Mouse (Mus musculus): ENCODE results near the gene Slc11a2. TPM values are rescaled to one million over a fixed set of nuclear protein-coding genes. Genes with fewer than 3 reads are reported as not detected.
"Not testable (repeated sequence)": the region's sequence is repeated elsewhere in the genome, so short reads cannot be mapped to it uniquely, and the experiment has no call there.

Gene Slc11a2
- polyA plus RNA-seq, 1 experiment = 47.7 TPM

DNA sequence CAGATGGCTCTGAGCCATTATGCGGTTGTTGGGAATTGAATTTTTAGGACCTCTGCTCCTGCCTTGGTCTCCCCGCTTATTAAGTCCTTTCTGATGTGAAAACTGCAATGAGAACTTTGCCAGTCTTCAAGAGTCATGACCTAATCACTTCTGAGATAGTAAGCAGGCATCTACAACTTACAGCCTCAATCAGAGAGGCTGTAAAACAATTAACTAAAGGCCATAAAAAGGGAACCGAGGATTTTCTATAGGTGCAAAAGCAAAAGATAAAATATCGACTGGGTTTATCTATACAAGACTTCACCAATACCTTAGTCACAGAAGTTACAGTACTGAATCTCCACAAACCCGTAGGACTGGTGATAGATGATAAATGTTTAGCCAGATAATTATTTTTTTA is 69.0 kb downstream of the Slc11a2 start:
- DNase-seq (ENCODE audit: extremely low spot score in 1 of 2, low spot score in 1 of 2) = no peak

DNA sequence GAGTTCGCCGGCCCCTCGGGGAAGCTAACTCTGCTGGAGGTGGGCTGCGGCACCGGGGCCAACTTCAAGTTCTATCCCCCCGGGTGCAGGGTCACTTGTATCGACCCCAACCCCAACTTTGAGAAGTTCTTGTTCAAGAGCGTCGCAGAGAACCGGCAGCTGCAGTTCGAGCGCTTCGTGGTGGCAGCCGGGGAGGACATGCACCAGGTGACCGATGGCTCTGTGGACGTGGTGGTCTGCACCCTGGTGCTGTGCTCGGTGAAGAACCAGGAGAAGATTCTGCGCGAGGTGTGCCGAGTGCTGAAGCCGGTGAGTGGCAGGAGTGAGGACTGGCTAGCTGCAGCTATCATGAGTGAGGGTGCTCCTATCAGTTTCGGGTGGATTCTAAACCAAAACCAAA is 71.5 kb downstream of the Slc11a2 start:
- not testable (repeated sequence) for DNase-seq (ENCODE audit: extremely low spot score in 1 of 2, low spot score in 1 of 2)

DNA sequence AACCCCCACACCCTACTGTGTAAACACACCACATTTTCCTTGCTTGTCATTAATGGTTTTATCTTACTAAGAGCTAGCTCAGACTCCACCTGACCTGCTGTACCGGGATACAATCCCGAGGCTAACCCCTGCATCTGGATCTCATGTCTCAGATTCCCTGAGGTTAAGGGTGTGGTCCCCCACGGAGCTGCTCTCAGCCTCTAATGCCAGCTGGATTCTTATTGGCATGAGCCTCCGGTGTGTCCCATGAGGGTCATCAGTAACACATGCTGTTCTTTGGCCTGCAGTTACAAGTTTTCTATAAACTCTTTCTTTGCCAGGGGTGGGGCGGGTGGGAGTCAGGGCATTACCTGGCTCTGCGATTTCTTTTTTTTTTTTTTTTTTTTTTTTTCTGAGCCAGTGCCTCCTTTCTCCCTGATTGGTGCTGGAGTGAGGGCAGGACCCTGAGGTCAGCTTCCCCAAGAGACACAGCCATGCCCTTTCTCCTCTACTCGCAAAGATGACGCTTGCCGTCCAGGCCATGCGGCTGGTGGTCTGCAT is 72.1 kb downstream of the Slc11a2 start, which contains the start of the genes Methig1 and Mettl7a2:
Gene Methig1 (plus strand): TSS at position 439 of the 540 bp plus-strand sequence.
Gene Mettl7a2 (plus strand): TSS at position 490 of the 540 bp plus-strand sequence.
- DNase-seq (ENCODE audit: extremely low spot score in 1 of 2, low spot score in 1 of 2) = no peak

DNA sequence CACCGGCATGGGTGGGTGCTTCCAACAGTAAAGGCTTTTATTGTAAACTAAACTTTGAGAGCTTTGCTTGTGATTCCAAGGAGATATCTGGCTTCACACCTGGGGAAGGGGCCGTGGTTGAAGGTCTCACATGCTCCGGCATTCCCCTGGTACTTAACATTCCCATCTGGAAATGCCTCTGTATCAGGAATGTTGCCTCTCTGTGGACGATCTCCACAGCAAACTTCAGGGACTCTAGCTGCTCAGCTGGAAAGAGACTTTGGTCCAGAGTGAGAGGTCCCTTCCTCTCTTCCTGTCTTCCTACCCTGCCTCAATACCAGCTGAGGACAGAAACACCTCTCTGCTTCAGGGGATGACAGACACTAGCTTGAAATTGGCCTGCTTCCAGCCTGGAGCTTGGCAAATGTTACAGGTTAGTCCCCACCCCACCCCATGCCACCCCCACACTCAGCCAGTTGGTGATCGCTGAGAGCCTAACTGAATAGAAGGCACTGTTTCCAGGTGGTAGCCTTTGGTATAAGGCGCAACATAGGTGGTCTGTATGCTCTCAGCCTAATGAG is 73.3 kb downstream of the Slc11a2 start:
- DNase-seq (ENCODE audit: extremely low spot score in 1 of 2, low spot score in 1 of 2) = no peak

DNA sequence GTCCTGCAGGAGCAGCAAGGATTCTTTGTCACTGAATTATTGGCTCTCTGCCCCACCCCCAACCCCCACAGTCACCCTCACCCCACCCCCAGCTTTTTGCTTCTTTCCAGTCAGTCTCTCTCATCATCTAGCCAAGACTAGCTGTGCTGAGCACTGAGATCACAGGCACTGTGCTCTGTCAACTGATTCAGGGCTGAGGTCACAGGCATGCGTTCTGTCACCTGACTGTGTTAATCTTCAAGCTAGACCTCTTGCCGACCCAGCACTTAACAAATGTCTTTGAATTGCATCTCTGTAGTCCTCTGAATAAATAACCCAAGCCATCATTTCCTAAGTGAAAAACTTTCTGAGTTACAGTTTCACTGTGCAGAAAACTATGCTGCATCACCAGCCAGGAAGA is 75.4 kb downstream of the Slc11a2 start:
- DNase-seq (ENCODE audit: extremely low spot score in 1 of 2, low spot score in 1 of 2) = no peak

DNA sequence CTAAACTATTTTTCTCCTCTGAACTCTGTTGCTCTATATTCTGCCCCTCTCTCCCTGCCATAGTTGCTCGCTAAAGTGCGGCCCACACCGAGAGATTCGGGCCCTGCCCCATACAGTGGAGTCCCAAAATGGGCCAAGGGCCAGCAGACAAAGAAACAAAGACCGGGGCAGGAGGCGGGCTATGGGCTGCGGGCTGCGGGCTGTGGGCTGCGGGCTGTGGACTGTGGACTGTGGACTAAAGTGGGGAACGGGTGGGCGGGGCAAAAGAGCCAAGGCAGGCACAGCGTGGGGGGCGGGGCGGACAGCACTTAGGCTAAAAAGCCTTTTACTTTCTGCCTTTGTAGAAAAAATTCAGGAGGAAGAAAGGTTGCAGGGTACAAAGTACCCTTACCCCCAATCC is 78.1 kb downstream of the Slc11a2 start:
- no peak for DNase-seq (ENCODE audit: extremely low spot score in 1 of 2, low spot score in 1 of 2)

DNA sequence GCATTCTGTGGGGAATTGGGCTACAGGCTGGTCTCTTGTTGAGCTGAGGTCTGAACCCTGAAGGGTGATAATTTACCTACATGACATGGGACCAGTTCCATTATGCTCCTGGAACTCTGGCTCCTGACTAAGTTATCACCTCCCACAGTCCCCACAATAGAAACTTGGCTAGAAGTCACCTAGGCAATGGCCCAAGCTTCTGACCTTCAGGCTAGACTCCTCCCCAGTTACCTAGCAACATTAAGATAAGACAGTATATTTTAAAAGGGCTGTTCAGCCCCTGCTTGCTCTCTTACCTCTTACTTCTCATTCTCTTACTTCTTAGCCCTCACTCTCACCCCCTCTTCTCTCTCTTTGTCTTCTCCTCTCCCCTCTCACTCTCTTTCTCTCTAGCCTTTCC is 79.4 kb downstream of the Slc11a2 start:
- DNase-seq (ENCODE audit: extremely low spot score in 1 of 2, low spot score in 1 of 2) = no peak

DNA sequence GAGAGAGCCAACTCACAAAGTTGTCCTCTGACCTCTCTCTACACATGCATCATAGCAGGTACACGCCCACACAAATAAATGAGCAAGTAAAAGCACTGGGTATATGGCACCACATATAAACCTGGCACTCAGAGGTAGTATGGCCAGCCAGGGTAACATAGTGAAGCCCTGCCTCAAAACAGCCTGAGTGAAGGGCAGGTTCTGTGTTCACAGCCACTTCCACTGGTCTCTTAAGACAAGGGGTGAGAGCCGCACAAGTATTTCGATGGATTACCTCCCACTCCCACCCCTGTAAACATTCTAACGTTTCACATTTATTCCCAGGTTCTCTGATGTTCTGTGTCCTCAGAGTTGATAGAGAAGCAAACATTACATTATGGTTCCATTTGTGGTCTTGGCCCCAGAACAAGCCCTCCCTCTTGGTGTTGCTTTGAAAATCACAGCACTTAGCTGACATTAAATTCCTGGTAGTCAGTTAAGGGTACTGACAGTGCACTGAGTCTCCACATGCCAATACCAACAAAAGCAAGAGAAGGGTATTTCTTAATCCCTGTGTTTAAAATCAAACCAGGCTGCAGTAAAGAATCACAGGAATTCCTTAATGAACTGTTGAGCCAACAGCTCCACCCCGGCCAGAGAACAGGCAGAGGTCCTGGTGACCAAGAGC is 83.4 kb downstream of the Slc11a2 start:
- not testable (repeated sequence) for DNase-seq (ENCODE audit: extremely low spot score in 1 of 2, low spot score in 1 of 2)

Other genes with a start within 250 kb of the Slc11a2 start
- 16.2 and 17.8 TPM in 2 replicates for gene Atf1, start 197.3 kb downstream of the Slc11a2 start, polyA plus RNA-seq (2012; rRNA removed)
- not detected in 2 replicates for gene Tmprss12, start 144.2 kb downstream of the Slc11a2 start, polyA plus RNA-seq (2012; rRNA removed)
- gene Mettl7a1, start 120.9 kb downstream of the Slc11a2 start, polyA plus RNA-seq (2012; rRNA removed) = 26.3 and 29.0 TPM in 2 replicates
- gene Mettl7a3, start 90.1 kb downstream of the Slc11a2 start, polyA plus RNA-seq (2012; rRNA removed) = 0.34 and 0.44 TPM in 2 replicates
- 0.11 TPM in 1 of 2 replicates, not detected in the other for gene Methig1, start 71.9 kb downstream of the Slc11a2 start, polyA plus RNA-seq (2012; rRNA removed)
- not detected in 2 replicates for gene Mettl7a2, start 71.9 kb downstream of the Slc11a2 start, polyA plus RNA-seq (2012; rRNA removed)
- gene Higd1c, start 60.5 kb downstream of the Slc11a2 start, polyA plus RNA-seq (2012; rRNA removed) = not detected in 2 replicates
- 0.06 TPM in 1 of 2 replicates, not detected in the other for gene Gm5475, start 2.9 kb downstream of the Slc11a2 start, polyA plus RNA-seq (2012; rRNA removed)
- 92.5 and 101 TPM in 2 replicates for gene Letmd1, start 44.0 kb upstream of the Slc11a2 start, polyA plus RNA-seq (2012; rRNA removed)
- 23.9 and 24.1 TPM in 2 replicates for gene Csrnp2, start 70.4 kb upstream of the Slc11a2 start, polyA plus RNA-seq (2012; rRNA removed)
- gene Tfcp2, start 126.9 kb upstream of the Slc11a2 start, polyA plus RNA-seq (2012; rRNA removed) = 20.8 and 22.3 TPM in 2 replicates
- 101 and 105 TPM in 2 replicates for gene Pou6f1, start 174.9 kb upstream of the Slc11a2 start, polyA plus RNA-seq (2012; rRNA removed)
- 210 and 220 TPM in 2 replicates for gene Dazap2, start 190.3 kb upstream of the Slc11a2 start, polyA plus RNA-seq (2012; rRNA removed)
- gene Smagp, start 211.9 kb upstream of the Slc11a2 start, polyA plus RNA-seq (2012; rRNA removed) = 4.5 and 5.3 TPM in 2 replicates
- gene Bin2, start 244.5 kb upstream of the Slc11a2 start, polyA plus RNA-seq (2012; rRNA removed) = 7.1 and 8.2 TPM in 2 replicates